Mouse (Mus musculus) heart, adult 2 months (tissue): ENCODE results near the gene Fanci.

ENCODE experiments used
- CTCF ChIP-seq: fragments of 200-600 bp; IDR thresholded peaks from 2 replicates; pipeline ENCODE4 v1.8.1; 2022; ENCODE audit warnings: antibody characterized with exemption, mild to moderate bottlenecking, moderate library complexity
- EP300 ChIP-seq: fragments of 200-500 bp; IDR thresholded peaks from 2 replicates; pipeline ENCODE4 v1.6.1; 2011; ENCODE audit warnings: low read depth, low read length, control low read depth; ENCODE audit not compliant: insufficient read depth
- POLR2A ChIP-seq: fragments of 200-500 bp; IDR thresholded peaks from 2 replicates; pipeline ENCODE4 v1.6.1; 2011; ENCODE audit warnings: mild to moderate bottlenecking, low read depth, low read length, control low read depth; ENCODE audit not compliant: insufficient read depth

DNA sequence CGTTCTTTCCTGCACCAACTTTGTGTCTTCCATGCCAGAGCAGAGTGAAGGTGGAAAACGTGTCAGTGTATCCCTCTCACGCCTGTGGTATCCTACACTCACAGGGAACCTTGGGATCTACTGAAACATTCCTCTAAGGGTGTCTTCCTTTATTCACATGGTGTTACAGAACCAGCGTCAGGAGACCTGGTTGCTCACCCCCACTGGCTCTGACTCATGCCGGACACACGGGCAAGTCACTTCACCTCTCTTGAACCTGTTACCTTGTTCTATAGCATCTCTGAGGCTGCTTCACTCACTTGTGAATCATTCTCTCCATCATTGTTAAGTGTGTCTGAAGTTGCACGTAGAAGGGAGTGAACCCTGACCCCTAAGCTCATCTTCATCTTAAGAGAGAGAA is 28.9 kb upstream of the Fanci start:
- TF ChIP-seq CTCF (no peak), EP300 (no peak), POLR2A (no peak)
